ENCODE assay signal across 1 mouse cellular context in the genomic region with DNA sequence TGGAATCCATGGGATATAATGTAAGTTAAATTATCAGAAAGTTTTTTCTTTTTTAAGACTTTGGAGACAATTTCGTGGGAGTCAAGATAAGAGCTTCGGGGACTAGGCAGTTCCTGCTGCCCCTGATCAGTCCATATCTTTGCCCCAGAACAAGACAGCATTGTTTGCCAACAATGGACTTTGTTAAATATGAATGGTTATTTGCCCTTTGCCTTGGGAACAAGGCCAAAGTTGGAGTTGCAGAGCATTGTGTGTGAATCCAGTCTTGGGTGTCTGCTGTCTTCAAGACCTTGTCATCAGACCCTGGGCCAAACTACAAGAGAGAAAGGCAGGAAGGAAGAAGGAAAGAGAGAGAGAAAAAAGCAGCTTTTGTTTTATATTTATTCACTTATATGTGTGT.
TF ChIP-seq lines count a peak whose summit lies in the region.

No protein-coding gene starts in this region.

TF ChIP-seq in ES-E14, 5 proteins besides CTCF, POLR2A, EP300 and RAD21 (continued from another document):
- no peak for TF ChIP-seq HCFC1 (IDR thresholded peaks at IDR 0.05; ENCODE audit: borderline replicate concordance, insufficient read depth, low read length)
- TF ChIP-seq MAFK (IDR thresholded peaks at IDR 0.05; ENCODE audit: insufficient read depth, low read depth, low read length): no peak
